Mouse (Mus musculus) inflammation-experienced regulatory T-cells, adult 6 months (primary cell): Measurements from ENCODE around the gene Cers2. TPM values are rescaled to one million over a fixed set of nuclear protein-coding genes. Genes with fewer than 3 reads are reported as not detected.
"Not testable (repeated sequence)": the region's sequence is repeated elsewhere in the genome, so short reads cannot be mapped to it uniquely, and the experiment has no call there.

Source experiments
- ATAC-seq: one replicate; pipeline ENCODE4 v1.8.0; 2017
- polyA plus RNA-seq, 3 experiments: library from polyadenylated mRNA; unstranded; fragments of 100-300 nt; shearing (Covaris generic); gene quantifications; one replicate each; pipeline ENCODE4 v1.2.1; 2017

Cers2 gene
- polyA plus RNA-seq, 3 experiments from 2014 or later: 151 to 215 (median 154) TPM

- ATAC-seq: no peak
Observed at GRCm38 (mm10) chr3:95319701-95320625, 5.4 kb downstream of the Cers2 start.

- no peak for ATAC-seq
Observed at GRCm38 (mm10) chr3:95323429-95323828, 8.8 kb downstream of the Cers2 start.

DNA sequence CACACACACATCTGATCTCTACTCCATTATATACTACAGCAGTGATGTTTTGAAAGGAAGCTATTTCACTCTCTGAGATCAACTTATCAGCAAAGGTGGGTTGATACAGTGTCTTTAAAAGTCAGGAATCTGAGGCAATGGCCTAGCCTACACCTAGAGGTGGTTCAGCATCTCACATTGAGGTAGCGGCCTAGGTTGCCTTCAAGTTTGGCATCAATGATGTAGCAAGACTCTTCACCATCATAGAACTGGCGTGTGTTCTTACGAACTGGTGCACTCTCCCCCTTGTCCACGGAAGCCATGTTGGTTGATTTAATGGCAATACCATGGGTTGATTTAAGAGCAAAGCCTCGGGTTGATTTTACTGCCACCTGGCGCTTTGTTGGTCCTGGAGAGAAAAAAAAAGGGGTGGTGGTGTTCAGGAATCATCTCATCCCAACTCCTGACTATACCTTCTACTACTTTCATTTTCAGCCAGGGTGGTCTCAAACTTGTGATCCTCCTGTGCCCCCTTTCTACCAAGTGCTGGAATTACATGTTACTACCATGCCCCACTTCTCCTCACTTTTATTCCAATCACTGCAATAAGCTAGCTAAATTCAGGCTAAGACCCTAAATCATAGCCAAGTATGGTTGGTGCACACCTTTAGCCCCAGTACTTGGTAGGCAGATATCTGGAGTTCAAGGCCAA is 10.0 kb downstream of the Cers2 start:
- no peak for ATAC-seq

- ATAC-seq: no peak
Observed at GRCm38 (mm10) chr3:95328803-95329404, 14.3 kb downstream of the Cers2 start.

- ATAC-seq: no peak
Observed at GRCm38 (mm10) chr3:95331528-95331927, 16.9 kb downstream of the Cers2 start.

DNA sequence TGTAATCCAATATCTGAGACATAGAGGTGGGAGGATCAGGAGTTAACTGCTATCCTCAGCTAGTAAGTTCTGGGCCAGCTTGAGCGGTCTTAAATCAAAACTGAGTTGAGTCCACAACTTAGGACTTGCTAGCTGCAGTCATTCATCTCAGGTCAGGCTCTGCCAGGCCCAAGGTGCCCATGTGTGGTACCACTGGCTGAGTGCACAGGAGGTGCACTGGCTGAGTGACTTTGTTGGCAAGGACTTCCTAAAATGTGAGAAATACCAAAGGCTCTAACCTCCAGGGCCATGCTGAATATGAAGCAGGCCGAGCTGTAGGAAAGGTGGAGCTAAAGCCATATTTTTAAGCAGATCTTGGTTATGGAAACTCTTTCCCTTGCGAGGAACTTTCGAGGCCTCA is 22.8 kb downstream of the Cers2 start:
- no peak for ATAC-seq

GRCm38 (mm10) chr3:95338251-95338650 is 23.7 kb downstream of the Cers2 start:
- ATAC-seq: no peak

GRCm38 (mm10) chr3:95343356-95344000 is 28.9 kb downstream of the Cers2 start:
- not testable (repeated sequence) for ATAC-seq

- ATAC-seq: no peak
Observed at GRCm38 (mm10) chr3:95346454-95346853, 31.9 kb downstream of the Cers2 start.

GRCm38 (mm10) chr3:95348343-95348742 is 33.8 kb downstream of the Cers2 start:
- ATAC-seq: not testable (repeated sequence)

GRCm38 (mm10) chr3:95349491-95349890 is 34.9 kb downstream of the Cers2 start:
- peak; percentile 48 for ATAC-seq

GRCm38 (mm10) chr3:95355911-95356544 is 41.4 kb downstream of the Cers2 start:
- not testable (repeated sequence) for ATAC-seq

DNA sequence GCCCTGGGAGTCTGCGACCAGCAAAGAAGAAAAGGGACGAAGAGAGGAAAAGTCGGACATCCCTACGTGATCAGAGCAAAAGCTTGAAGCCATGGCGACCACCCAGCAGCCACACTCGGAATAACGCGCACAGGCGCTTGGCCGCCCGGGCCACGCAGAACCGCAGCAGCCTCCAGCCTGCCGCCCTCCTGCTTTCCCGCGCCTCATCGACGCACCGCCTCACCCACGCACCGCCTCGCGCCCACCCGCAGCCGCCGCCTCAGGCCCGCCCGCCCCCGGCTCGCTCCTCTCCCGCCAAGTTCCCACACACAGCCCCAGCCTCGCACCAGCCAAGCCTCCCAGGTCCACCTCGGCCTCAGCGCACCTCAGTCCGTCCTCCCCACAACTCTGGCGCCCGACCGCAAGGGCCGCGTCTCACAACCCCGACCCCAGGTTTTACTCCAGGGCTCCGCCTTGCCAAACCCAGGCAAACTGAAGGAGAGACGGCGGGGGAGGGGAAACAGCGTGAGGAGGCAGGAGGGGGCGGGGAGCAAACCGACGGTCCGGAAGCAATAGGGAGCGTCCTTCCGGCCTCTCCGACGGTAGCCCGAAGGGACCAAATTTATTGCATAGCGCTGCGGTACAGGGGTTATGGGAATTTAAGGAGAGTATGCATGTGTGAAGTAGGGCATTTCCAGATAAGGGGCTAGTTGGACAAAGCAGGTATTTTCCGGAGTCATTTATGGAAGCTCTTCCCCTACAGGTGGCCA is 42.3 kb downstream of the Cers2 start, which contains the start of gene Setdb1:
Gene Setdb1, minus strand, starts transcription at position 502 of the 749 bp plus-strand sequence.
- ATAC-seq: peak; percentile 91

DNA sequence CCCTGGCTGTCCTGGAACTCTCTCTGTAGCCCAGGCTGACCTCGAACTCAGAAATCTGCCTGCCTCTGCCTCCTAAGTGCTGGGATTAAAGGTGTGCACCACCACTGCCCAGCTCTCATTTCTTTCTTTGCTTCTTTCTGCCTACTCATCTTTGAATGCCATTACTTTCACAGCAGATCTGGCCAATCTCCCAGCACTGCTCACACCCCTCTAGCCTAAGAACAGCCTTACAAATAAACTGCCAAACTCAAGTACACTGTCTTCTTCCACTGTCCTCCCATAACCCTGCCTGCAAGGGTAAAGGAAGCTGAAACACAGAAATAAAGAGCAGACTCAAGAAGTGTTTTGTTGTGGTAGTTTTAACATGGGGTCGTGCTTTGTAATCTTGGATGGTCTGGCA is 43.2 kb downstream of the Cers2 start:
- no peak for ATAC-seq

DNA sequence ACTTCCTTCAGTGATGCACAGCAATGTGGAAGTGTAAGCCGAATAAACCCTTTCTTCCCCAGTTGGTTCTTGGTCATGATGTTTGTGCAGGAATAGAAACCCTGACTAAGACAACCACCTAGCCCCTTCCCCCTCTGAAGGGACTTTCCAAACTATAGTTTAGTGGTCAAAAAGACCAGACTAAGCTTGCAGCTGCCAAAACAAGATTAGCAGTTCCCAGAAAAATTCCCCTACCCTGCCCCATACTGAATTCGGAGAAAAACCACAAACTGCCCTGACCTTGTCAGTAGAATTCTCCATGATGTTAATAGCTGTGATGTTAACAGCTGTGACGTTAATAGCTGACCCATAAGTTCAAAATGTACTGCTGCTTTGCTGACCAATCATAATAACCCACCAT is 45.7 kb downstream of the Cers2 start:
- not testable (repeated sequence) for ATAC-seq

DNA sequence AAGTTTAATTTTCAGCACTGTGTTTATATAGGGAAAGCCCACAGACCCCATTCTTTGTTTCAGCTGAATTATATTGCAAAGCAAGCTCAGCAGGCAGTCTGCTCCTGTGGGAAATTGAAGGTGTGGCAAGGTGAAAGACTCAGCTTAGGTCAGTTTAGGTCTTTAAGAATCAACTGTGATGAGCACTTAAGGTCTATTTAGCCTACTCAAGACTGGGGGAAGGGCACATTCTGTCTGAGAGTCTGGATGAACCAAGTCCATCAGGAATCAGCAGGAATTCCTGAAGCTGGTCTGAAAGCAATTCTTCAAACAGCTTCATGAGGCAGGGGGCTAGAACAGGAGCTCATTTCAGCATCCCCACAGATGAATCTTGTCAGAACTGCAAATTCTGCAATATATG is 55.5 kb downstream of the Cers2 start:
- ATAC-seq: no peak

Other genes with a start within 250 kb of the Cers2 start
- gene Pip5k1a, start 207.9 kb upstream of the Cers2 start, polyA plus RNA-seq: 10 to 100 TPM; 16.7 to 22.4 (median 17.6) TPM
- 10 to 100 TPM; 64.0 to 70.0 (median 66.7) TPM for gene Vps72, start 203.8 kb upstream of the Cers2 start, polyA plus RNA-seq
- gene Tmod4, start 190.3 kb upstream of the Cers2 start, polyA plus RNA-seq: 1 to 10 TPM; 1.8 to 2.5 (median 2.1) TPM
- 100 to 1,000 TPM in 2 of 3 experiments, 10 to 100 TPM in 1; 81.4 to 113 (median 106) TPM for gene Scnm1, start 180.8 kb upstream of the Cers2 start, polyA plus RNA-seq
- 10 to 100 TPM; 14.6 to 32.0 (median 30.8) TPM for gene Lysmd1, start 180.7 kb upstream of the Cers2 start, polyA plus RNA-seq
- 100 to 1,000 TPM; 180 to 236 (median 220) TPM for gene Tnfaip8l2, start 172.4 kb upstream of the Cers2 start, polyA plus RNA-seq
- under 1 TPM in 1 of 3 experiments, not detected in 2; 0.16 TPM for gene Sema6c, start 154.3 kb upstream of the Cers2 start, polyA plus RNA-seq
- gene Gabpb2, start 96.9 kb upstream of the Cers2 start, polyA plus RNA-seq: 10 to 100 TPM; 28.0 to 52.1 (median 31.8) TPM
- gene Cdc42se1, start 86.1 kb upstream of the Cers2 start, polyA plus RNA-seq: 100 to 1,000 TPM; 179 to 293 (median 202) TPM
- gene Mllt11, start 82.6 kb upstream of the Cers2 start, polyA plus RNA-seq: 10 to 100 TPM; 17.5 to 21.6 (median 18.8) TPM
- under 1 TPM; 0.49 to 0.94 (median 0.85) TPM for gene Gm128, start 73.2 kb upstream of the Cers2 start, polyA plus RNA-seq
- under 1 TPM in 1 of 3 experiments, not detected in 2; 0.52 TPM for gene Bnipl, start 63.6 kb upstream of the Cers2 start, polyA plus RNA-seq
- gene Mindy1, start 33.4 kb upstream of the Cers2 start, polyA plus RNA-seq: 10 to 100 TPM; 17.8 to 18.5 (median 18.3) TPM
- 10 to 100 TPM in 1 of 3 experiments, 1 to 10 TPM in 2; 7.5 to 11.0 (median 8.8) TPM for gene Prune1, start 32.7 kb upstream of the Cers2 start, polyA plus RNA-seq
- gene Anxa9, start 7.6 kb upstream of the Cers2 start, polyA plus RNA-seq: under 1 TPM; 0.64 to 0.92 (median 0.91) TPM
- gene Setdb1, start 42.4 kb downstream of the Cers2 start, polyA plus RNA-seq: 10 to 100 TPM; 16.9 to 24.2 (median 18.5) TPM
- gene 4930558C23Rik, start 88.0 kb downstream of the Cers2 start, polyA plus RNA-seq: not detected
- 10 to 100 TPM; 33.1 to 43.5 (median 36.8) TPM for gene Arnt, start 119.6 kb downstream of the Cers2 start, polyA plus RNA-seq
- gene Ctsk, start 184.5 kb downstream of the Cers2 start, polyA plus RNA-seq: under 1 TPM in 1 of 3 experiments, not detected in 2; 0.44 TPM
- gene Ctss, start 212.0 kb downstream of the Cers2 start, polyA plus RNA-seq: 100 to 1,000 TPM; 244 to 569 (median 448) TPM
- not detected for gene Hormad1, start 244.9 kb downstream of the Cers2 start, polyA plus RNA-seq